Mouse (Mus musculus) CD4-positive, CD25-positive, alpha-beta regulatory T cell, adult 4 months (primary cell): Measurements from ENCODE around the gene Rpa1. TPM values are rescaled to one million over a fixed set of nuclear protein-coding genes. Genes with fewer than 3 reads are reported as not detected.
"Not testable (repeated sequence)": the region's sequence is repeated elsewhere in the genome, so short reads cannot be mapped to it uniquely, and the experiment has no call there.

ENCODE experiments used
- ATAC-seq: one replicate; pipeline ENCODE4 v1.8.0; 2017
- polyA plus RNA-seq, 2 experiments: library from polyadenylated mRNA; unstranded; fragments of 100-300 nt; shearing (Covaris generic); gene quantifications; one replicate each; pipeline ENCODE4 v1.2.1; 2017

Gene Rpa1
- polyA plus RNA-seq, 2 experiments from 2014 or later: 214 to 322 TPM

GRCm38 (mm10) chr11:75285893-75286467 lies 62.1 kb downstream of the Rpa1 start:
- no peak for ATAC-seq

GRCm38 (mm10) chr11:75283784-75284183 lies 64.3 kb downstream of the Rpa1 start:
- not testable (repeated sequence) for ATAC-seq

- ATAC-seq: peak; percentile 82
Measured at GRCm38 (mm10) chr11:75282496-75283120, 65.5 kb downstream of the Rpa1 start.

GRCm38 (mm10) chr11:75281380-75282256 lies 66.5 kb downstream of the Rpa1 start:
- no peak for ATAC-seq

- ATAC-seq: no peak
Measured at GRCm38 (mm10) chr11:75280435-75281001, 67.6 kb downstream of the Rpa1 start.

GRCm38 (mm10) chr11:75280066-75280410 lies 68.1 kb downstream of the Rpa1 start:
- no peak for ATAC-seq

GRCm38 (mm10) chr11:75279342-75280065 lies 68.6 kb downstream of the Rpa1 start:
- peak; percentile 54 for ATAC-seq

- ATAC-seq: no peak
Measured at GRCm38 (mm10) chr11:75279013-75279341, 69.1 kb downstream of the Rpa1 start.

- ATAC-seq: no peak
Measured at GRCm38 (mm10) chr11:75278115-75278514, 70.0 kb downstream of the Rpa1 start.

GRCm38 (mm10) chr11:75275035-75275434 lies 73.1 kb downstream of the Rpa1 start:
- ATAC-seq: no peak

- no peak for ATAC-seq
Measured at GRCm38 (mm10) chr11:75273466-75273865, 74.7 kb downstream of the Rpa1 start.

- ATAC-seq: no peak
Measured at GRCm38 (mm10) chr11:75270985-75271434, 77.1 kb downstream of the Rpa1 start.

- no peak for ATAC-seq
Measured at GRCm38 (mm10) chr11:75270276-75270984, 77.7 kb downstream of the Rpa1 start.

GRCm38 (mm10) chr11:75269213-75269612 lies 78.9 kb downstream of the Rpa1 start:
- no peak for ATAC-seq

- ATAC-seq: no peak
Measured at GRCm38 (mm10) chr11:75268492-75268891, 79.6 kb downstream of the Rpa1 start.

- ATAC-seq: no peak
Measured at GRCm38 (mm10) chr11:75267826-75268281, 80.3 kb downstream of the Rpa1 start.

- no peak for ATAC-seq
Measured at GRCm38 (mm10) chr11:75265545-75265944, 82.6 kb downstream of the Rpa1 start.

GRCm38 (mm10) chr11:75264550-75264949 lies 83.6 kb downstream of the Rpa1 start:
- no peak for ATAC-seq

GRCm38 (mm10) chr11:75263964-75264312 lies 84.2 kb downstream of the Rpa1 start:
- no peak for ATAC-seq

- no peak for ATAC-seq
Measured at GRCm38 (mm10) chr11:75263274-75263963, 84.7 kb downstream of the Rpa1 start.

GRCm38 (mm10) chr11:75262791-75263190 lies 85.3 kb downstream of the Rpa1 start:
- ATAC-seq: no peak
